Mouse (Mus musculus) urinary bladder, postnatal 36 days (tissue): ENCODE results near the gene Pak4.
"Not testable (repeated sequence)": the region's sequence is repeated elsewhere in the genome, so short reads cannot be mapped to it uniquely, and the experiment has no call there.

Experiments
- DNase-seq, 2 experiments: peaks; one replicate each; pipeline ENCODE4 v3.0.0; 2022; ENCODE audit warnings: low spot score in 2 of 2, mixed read lengths in 1 of 2

Pak4 gene

GRCm38 (mm10) chr7:28597642-28598446 lies at the start of gene Pak4, which contains the start of gene Samd4b:
Pak4 (minus strand) TSS chr7:28598185.
Samd4b (minus strand) TSS chr7:28598144.
- DNase-seq, result peak; percentile 99 to 100

GRCm38 (mm10) chr7:28647016-28647415 lies 49.0 kb upstream of the Pak4 start:
- DNase-seq, result no peak

GRCm38 (mm10) chr7:28645947-28646475 lies 48.0 kb upstream of the Pak4 start:
- no peak for DNase-seq

GRCm38 (mm10) chr7:28645366-28645765 lies 47.4 kb upstream of the Pak4 start:
- DNase-seq, result no peak

- no peak for DNase-seq
These were observed 43.6 kb upstream of the Pak4 start for GRCm38 (mm10) chr7:28641546-28641945.

GRCm38 (mm10) chr7:28637511-28637910 lies 39.5 kb upstream of the Pak4 start:
- no peak for DNase-seq

- DNase-seq, result no peak
These were observed 36.1 kb upstream of the Pak4 start for GRCm38 (mm10) chr7:28634128-28634527.

- DNase-seq, result no peak
These were observed 33.1 kb upstream of the Pak4 start, which contains the start of gene Acp7 for GRCm38 (mm10) chr7:28631073-28631472. Acp7 (minus strand) TSS chr7:28631332.

- DNase-seq, result no peak
These were observed 26.8 kb upstream of the Pak4 start for GRCm38 (mm10) chr7:28624791-28625190.

- DNase-seq, result no peak
These were observed 21.2 kb upstream of the Pak4 start for GRCm38 (mm10) chr7:28619098-28619715.

GRCm38 (mm10) chr7:28605951-28606350 lies 8.0 kb upstream of the Pak4 start:
- DNase-seq, result no peak

GRCm38 (mm10) chr7:28603788-28604187 lies 5.8 kb upstream of the Pak4 start:
- DNase-seq, result not testable (repeated sequence)

GRCm38 (mm10) chr7:28603136-28603535 lies 5.2 kb upstream of the Pak4 start:
- DNase-seq, result no peak

- no peak for DNase-seq
These were observed 3.7 kb upstream of the Pak4 start for GRCm38 (mm10) chr7:28601668-28602067.

GRCm38 (mm10) chr7:28601029-28601428 lies 3.0 kb upstream of the Pak4 start:
- peak; percentile 71 to 77 for DNase-seq

GRCm38 (mm10) chr7:28598951-28599350 lies 966 bp upstream of the Pak4 start:
- DNase-seq, result no peak

GRCm38 (mm10) chr7:28597277-28597570 lies 761 bp downstream of the Pak4 start:
- no peak for DNase-seq

GRCm38 (mm10) chr7:28596436-28597276 lies 1.3 kb downstream of the Pak4 start:
- peak; percentile 63 to 68 for DNase-seq

GRCm38 (mm10) chr7:28595751-28596435 lies 2.1 kb downstream of the Pak4 start:
- no peak for DNase-seq

- no peak for DNase-seq
These were observed 4.5 kb downstream of the Pak4 start for GRCm38 (mm10) chr7:28593206-28594111.
